Mouse (Mus musculus): Measurements from ENCODE around the gene Gorasp2. TPM values are rescaled to one million over a fixed set of nuclear protein-coding genes. Genes with fewer than 3 reads are reported as not detected.

Gene Gorasp2
- total RNA-seq, 2 experiments from 2014 or later = 104 to 106 TPM

DNA sequence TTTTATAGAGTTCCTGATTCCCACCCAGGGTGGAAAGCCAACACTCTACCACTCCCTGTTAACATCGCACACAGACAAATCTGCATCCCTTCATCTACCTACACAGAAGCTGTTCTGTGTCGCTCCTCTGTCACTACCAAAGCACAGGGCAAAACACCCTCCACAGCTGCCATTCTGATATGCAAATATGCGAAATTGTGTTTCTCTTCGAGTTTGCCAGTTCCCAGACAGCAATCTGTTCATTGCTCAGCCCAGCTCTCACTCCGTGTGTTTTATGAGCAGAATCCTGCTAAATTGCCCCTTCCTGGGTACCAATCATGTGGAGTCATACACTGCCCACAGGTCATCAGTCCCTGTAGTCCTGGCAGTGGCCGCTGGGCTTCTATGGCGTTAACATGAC, 4.3 kb upstream of the Gorasp2 start:
- peak in 1 of 2 experiments; percentile 27 for DNase-seq (ENCODE audit: low spot score in 2 of 2)

- DNase-seq (ENCODE audit: low spot score in 2 of 2) = no peak
Observed at GRCm38 (mm10) chr2:70661715-70662495, 529 bp downstream of the Gorasp2 start, which contains the start of gene Gm26558. TSS of gene Gm26558 (minus strand) at chr2:70662108.

GRCm38 (mm10) chr2:70663764-70664163, 2.4 kb downstream of the Gorasp2 start:
- no peak for DNase-seq (ENCODE audit: low spot score in 2 of 2)

DNA sequence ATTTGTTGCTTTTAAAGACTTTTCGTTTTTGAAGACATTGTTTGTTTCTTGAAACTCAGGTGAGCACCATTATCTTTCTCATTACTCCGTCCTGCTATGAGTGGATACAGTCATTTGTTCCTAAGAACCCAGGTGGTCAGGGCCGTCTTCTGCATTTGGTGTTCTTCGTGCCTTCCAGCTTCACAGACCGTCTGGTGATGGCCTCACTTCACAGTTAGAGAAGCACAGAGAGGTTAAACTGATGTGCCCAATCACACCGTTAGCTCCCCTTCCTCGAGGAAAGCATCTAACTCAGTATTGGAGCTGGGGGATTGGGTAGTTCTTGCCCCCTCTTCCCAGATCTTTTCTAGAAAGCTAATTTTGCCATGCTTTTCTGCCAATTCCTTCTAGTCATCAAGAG, 5.6 kb downstream of the Gorasp2 start:
- no peak for DNase-seq (ENCODE audit: low spot score in 2 of 2)

GRCm38 (mm10) chr2:70669241-70669640, 7.9 kb downstream of the Gorasp2 start:
- no peak for DNase-seq (ENCODE audit: low spot score in 2 of 2)

DNA sequence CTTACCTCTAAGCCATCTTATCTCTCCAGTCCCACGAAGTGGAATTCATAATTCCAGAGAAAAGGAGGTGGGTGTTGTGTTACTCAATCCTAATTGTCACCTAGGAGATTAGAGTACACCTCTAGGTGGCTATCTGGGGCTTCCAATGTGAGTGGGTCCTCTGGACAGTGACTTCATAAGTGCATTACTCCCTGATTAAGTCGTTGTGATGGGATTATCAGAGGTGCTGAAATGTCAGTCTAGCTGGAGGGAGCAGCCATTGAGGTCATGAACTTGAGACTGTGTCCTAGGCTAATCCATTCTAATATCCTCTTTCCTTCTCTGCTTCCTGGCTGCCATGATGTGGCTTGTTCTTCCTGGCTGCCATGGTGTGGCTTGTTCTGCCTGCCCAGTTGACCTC, 8.5 kb downstream of the Gorasp2 start:
- DNase-seq (ENCODE audit: low spot score in 2 of 2) = no peak

DNA sequence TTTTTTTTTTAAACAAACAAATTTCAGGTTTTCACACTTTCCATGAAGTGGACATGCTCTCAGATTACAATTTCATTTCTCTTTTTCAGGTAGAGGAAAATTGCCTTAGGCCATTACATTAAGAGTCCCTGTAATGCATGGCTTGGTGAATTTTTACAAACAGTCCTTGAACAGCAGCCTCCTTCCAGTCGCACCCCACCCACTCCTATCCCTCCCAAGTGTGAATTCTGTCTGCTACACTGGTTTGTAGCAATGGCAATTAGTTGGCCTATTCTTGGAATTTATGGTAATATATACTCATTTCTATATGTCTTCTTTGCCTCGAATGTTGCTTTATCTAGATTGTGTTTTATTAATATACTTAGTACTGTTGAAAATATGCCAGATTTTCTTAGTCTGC, 11.1 kb downstream of the Gorasp2 start:
- no peak for DNase-seq (ENCODE audit: low spot score in 2 of 2)

GRCm38 (mm10) chr2:70673445-70674126, 12.2 kb downstream of the Gorasp2 start:
- no peak for DNase-seq (ENCODE audit: low spot score in 2 of 2)

DNA sequence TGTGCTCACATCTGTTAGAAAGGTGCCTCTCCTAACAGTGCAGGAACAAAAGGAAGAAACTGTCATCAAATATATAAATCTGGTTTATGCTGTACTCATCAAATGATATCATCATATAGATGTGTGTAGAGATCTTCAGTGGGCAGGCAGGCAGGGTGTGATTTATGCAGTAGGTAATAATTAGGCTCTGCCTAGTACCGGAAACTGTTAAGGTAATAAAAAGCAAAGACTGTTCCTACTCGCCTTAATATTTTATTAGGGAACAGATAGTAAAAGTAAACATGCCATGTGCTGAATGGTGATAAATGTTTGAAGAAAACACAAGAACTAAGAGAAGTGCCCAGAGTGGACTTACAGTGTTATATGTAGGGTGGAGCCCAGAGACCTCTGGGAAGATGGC, 20.9 kb downstream of the Gorasp2 start:
- no peak for DNase-seq (ENCODE audit: low spot score in 2 of 2)

DNA sequence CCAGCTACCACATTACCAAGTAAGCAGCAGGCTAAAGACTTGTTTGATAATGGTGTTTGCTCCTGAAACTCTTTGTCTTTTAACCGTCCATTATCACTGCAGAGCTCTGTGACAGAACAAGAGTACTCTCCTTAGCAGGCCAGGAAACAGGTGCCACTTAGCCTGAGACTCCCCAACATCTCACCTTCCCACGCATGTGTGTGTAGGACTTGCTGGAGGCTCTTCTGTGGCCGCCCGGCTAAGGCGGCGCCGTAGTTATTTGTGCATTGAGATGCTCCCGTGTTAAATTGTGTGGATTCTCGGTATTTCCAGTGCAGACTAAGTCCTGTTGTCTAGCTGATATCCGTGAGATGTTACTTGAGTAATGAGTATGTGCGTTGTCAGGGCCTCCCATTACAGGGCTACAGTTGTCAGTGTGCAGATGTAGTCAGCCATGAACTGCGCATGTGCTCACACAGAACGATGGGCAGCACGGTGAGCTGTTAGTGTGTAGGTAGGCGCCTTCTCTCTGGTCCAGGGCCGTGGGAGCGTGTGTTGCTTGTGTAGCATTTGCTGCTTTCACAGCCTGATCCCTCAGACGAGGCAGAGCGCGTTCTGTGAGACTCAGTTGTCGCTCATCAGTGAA, 27.2 kb downstream of the Gorasp2 start:
- no peak for DNase-seq (ENCODE audit: low spot score in 2 of 2)

DNA sequence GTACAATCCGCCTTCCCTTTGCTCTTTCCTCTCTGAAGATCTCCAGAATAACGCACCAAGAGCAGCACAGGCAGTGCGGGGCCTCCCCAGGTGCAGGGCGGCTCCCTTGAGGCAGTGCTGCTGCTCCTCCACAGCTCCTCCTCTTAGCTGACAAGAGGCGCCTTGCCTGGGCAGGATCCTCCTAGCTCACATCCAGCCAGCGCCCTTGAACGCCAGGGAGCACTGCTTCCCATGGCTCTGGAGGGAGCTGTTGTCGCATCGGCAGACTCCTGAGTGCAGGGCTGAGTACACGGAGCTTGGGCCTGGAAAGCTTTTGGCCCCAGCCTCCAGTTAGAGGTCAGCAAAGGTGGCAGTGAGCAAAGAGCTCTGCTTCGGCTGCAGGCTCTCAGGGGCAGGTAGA, 28.8 kb downstream of the Gorasp2 start:
- no peak for DNase-seq (ENCODE audit: low spot score in 2 of 2)

DNA sequence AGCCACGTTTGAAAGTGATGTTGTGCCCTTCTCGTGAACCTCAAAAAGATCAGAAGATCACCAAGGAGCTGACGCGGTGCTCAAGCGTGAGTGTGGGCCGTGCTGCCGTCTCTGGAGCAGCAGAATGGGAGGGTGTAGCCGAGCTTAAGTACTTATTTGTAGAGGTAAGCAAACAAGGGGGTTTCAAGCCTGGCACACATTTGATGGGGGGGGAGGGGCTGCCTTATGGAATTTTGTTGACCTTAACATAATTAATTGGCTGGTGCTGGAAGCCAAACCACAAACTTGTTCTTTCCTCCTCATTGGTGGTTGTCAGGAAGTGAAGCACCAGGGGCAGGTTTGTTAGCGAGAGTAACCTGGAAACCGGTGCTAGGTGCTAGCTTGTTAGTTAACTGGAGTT, 34.3 kb downstream of the Gorasp2 start:
- DNase-seq (ENCODE audit: low spot score in 2 of 2) = no peak

DNA sequence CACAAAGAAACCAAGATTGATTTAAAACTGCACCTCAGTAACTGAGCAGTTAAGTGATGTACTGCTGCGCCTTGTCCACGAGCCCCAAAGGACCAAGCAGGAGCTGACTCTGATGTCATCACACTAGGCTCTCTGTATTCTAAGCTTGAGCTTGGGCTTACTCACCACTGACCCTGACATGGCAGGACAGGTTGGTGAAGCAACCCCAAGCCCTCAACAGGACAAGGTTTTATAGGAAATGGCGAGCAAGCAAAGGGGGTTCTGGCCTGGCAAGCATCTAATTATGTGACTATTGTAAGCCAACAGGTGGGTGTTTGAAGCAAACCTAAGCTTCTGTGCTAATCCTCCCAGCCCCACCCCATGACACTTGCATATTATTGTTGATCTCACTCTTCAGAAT, 39.5 kb downstream of the Gorasp2 start:
- DNase-seq (ENCODE audit: low spot score in 2 of 2) = no peak

DNA sequence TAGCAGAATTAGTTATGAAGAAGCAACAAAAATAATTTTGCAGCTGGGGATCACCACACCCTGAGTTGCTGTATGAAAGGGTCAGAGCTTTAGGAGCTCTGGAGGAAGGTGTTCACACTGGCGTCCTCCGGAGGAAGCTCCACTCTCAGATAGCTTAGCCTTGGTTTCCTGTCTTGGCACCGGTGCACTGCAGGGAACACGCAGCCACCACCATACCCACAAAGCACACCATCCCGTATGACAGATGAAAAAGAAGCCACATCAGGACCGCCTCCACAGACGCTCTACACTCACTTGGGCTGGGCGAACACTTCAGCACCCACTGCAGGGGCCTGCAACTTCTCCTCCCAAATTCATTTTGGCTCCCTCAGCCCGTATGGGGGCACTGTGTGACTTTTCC, 40.2 kb downstream of the Gorasp2 start:
- no peak for DNase-seq (ENCODE audit: low spot score in 2 of 2)

GRCm38 (mm10) chr2:70702403-70702802, 41.0 kb downstream of the Gorasp2 start:
- DNase-seq (ENCODE audit: low spot score in 2 of 2) = no peak

- no peak for DNase-seq (ENCODE audit: low spot score in 2 of 2)
Observed at GRCm38 (mm10) chr2:70708986-70709730, 47.8 kb downstream of the Gorasp2 start.

GRCm38 (mm10) chr2:70710236-70710635, 48.9 kb downstream of the Gorasp2 start:
- no peak for DNase-seq (ENCODE audit: low spot score in 2 of 2)

DNA sequence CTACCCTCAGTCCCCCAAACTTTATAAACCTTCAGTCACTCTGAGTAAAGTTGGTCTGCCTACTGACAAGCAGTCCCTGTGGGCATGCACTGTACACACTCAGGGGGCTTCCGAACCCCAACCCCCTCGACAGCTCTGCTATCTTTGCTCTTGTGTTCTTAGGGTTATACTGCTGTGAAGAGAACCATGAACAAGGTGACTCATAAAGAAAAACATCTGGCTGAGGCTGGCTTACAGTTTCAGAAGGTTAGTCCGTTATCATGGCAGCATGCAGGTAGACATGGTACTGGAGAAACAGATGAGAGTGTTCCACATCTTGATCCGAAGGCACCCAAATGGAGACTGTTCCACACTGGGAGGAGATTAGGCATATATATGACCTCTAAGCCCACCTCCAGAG, 49.5 kb downstream of the Gorasp2 start:
- no peak for DNase-seq (ENCODE audit: low spot score in 2 of 2)

DNA sequence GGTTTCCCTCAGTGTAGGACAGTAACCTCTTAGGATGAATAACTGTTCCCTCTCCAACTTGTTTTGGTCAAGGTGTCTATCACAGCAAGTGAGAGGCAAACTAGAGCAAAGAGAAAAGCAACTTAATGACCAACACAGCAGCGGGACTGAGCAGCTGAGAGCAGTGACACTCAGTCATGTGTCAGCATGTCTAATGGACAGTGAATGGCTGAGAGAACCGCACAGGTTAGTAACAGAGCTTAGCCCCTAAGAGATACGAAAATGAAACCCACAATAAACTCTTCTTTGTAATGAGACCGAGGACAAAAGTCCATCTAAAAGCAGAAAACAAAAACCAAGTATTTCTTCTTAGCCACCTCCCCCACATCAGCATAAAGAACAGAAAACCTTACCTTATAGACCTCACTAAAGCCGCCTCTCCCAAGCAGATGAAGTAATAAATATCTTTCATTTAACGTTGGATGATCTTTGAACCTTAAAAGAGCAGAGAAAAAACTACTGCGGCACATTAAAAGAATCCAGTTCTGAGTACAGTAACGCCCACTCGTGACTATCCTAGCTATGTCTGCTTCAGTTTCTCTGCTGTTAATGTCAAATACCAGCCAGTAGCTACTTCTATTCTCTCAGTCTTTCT, 62.4 kb downstream of the Gorasp2 start:
- DNase-seq (ENCODE audit: low spot score in 2 of 2) = no peak

DNA sequence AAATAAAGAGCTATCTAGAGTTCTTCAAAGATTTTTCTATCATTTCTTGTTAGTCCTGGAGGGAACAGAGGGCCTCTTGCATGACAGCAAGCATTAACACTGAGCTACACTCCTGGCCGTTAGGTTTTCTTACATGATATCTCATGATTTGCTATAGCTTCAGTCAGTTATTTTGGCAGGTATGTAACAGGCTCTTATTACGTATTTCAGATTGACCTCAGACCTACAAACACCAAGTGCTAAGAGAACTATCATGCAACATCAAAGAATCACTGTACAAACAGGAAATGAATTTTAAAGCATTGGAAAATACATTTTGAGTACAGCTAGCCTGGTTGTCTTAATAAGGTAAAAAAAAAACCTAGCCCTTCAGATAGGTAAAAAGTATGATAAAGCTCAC, 65.7 kb downstream of the Gorasp2 start:
- DNase-seq (ENCODE audit: low spot score in 2 of 2) = no peak

GRCm38 (mm10) chr2:70735534-70735933, 74.2 kb downstream of the Gorasp2 start:
- no peak for DNase-seq (ENCODE audit: low spot score in 2 of 2)
